Mouse (Mus musculus) gastrocnemius, postnatal 14 days (tissue): ENCODE data around the gene Phf14. TPM values are rescaled to one million over a fixed set of nuclear protein-coding genes. Genes with fewer than 3 reads are reported as not detected.

Experiments used
- DNase-seq: peaks from one replicate; pipeline ENCODE4 v3.0.0; 2021; ENCODE audit warnings: mixed read lengths
- intact Hi-C: fragments of 180-260 bp; cut with DNase I; formaldehyde crosslinking; loops from one replicate; pipeline ENCODE4 v1.15.1; 2025; ENCODE audit warnings: low total_unique reads
- total RNA-seq, 2 experiments: library from RNA; stranded (reverse); gene quantifications; 2 replicates each; pipeline ENCODE4 v1.2.3; 2021

Gene Phf14
- total RNA-seq, 2 experiments from 2014 or later = 24.6 to 25.9 TPM

- intact Hi-C loops = no loop called here
- DNase-seq = no peak
Measured at GRCm38 (mm10) chr6:12019736-12020135, 112.1 kb downstream of the Phf14 start.

DNA sequence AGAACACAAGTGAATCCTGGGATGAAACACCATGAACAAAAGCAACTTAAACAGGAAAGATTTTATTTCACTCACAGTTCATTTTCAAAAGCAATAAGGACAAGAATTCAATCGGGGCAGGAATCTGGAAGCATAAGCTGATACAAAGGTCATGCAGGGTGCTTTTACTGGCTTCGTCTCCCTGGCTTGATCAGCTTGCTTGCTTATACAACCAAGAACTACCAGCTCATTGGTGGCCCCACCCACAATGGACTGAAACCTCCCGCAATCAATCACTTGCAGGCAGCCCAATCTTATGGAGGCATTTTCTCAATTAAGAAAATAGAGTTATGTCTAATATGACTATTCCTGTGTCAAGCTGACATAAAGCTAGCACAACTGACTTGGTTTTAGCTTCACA, 112.5 kb downstream of the Phf14 start:
- intact Hi-C loops = no loop called here
- no peak for DNase-seq

DNA sequence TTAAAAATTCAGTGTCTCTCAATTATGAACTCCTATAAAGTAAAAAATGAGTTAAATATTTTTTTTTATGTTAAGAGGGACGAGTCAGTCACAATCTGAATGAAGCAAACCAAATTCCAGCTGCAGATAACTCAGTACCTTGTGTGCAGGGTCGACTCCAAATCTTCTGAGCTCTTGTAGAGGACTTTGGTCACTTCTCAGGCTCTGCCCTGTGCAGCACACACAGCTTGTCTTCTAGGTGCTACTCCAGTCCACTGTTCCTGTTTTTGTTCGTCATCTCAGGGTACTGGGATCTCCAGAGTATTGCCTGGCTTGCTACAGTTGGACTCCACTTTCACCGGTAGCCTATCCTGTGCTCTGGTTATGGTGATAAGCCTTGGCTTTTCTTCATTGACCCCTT, 113.1 kb downstream of the Phf14 start:
- intact Hi-C loops = no loop called here
- no peak for DNase-seq

GRCm38 (mm10) chr6:12021480-12021879, 113.9 kb downstream of the Phf14 start:
- DNase-seq = no peak
- intact Hi-C loops = no loop called here

DNA sequence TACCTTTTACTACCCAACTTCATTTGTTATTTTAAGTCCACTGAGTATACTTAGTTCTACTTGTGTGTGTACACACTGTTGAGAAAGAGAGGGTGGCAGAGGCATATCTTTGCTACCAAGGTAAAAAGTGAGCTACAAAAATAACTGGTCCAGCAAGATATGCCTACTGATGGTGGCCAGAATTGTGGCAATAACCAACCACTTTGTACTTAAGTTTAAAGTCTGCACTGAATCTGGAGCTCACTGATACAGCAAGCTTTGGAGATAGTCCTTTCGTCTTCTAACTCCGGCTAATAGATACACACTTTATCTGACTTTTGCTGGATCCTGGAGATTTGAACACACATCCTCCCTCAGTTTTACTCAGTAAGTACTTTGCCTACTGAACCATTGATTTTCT, 115.8 kb downstream of the Phf14 start:
- no peak for DNase-seq
- intact Hi-C loops = no loop called here

DNA sequence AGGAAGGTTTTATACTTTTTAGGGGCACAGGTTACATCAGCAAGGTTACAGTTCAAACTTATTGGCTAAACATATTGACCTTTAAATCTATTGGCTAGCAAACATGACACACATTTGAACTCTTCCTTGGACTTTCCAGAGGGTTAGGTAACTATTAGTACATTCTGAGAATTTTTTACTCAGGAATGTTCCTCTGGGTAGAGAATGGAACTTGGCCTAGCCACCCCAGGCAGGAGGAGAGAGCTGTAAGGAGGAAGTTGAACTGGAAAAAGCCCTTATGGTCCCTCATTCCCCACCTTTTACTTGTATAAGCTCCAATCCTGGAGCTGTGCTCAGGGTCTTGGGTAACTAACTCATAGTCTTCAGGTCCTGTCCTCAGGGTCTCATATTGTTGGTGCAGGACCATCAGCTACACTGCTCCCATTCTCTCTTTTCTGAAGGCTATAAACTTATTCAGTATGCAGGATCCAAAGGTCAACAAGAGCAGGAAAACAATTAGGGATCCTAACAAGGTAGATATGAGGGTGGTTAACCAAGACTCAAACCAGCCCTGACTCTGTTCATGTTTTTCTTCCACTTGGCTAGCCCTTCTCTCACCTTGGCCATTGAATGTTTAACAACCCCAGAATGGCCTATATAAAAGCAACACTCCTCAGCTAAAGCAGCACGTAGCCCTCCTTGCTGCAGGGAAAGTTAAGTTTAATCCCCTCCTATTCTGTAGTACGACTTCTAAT, 119.4 kb downstream of the Phf14 start:
- intact Hi-C loops = no loop called here
- DNase-seq = no peak

DNA sequence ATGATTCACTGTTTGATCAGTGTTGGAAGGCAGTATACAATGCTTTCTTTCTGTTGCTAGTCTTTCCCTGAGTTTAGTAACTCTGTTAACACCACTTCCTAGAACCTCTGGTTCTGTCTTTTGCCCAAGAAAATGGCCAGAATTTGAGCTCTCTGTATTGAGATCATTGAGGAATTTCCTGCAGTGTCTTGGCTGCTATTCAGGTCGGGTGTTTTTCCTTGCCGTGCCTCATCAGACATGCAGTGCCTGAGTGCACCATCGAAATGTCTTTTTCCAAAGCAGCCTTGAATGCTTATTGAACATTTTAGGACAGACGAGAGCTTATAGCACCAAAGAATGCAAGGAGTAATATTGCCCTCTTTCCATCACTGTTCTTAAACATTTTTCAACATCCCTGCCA, 127.0 kb downstream of the Phf14 start:
- no peak for DNase-seq
- intact Hi-C loops = no loop called here

- DNase-seq = no peak
- intact Hi-C loops = no loop called here
Measured at GRCm38 (mm10) chr6:12038268-12038667, 130.7 kb downstream of the Phf14 start.

GRCm38 (mm10) chr6:12052884-12053283, 145.3 kb downstream of the Phf14 start:
- intact Hi-C loops = no loop called here
- DNase-seq = no peak

DNA sequence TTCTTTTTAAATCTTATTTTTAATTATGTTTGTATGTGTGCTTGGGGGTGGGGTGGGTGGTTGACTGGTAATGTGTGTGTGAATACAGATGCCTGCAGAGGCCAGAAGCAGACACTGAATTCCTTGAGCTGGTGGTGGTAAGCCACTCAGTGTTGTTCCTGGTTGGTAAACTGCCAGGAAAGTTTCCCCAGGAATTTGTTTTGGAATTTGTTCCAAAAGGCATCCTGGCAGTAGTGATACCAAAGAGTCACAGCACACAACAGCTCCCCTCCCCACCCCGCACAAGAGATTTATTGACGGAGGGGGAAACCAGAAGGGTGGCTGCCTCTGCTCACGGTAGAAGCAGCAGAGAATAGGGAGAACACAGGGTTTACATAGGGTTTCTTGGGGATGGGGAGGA, 146.5 kb downstream of the Phf14 start:
- DNase-seq = no peak

DNA sequence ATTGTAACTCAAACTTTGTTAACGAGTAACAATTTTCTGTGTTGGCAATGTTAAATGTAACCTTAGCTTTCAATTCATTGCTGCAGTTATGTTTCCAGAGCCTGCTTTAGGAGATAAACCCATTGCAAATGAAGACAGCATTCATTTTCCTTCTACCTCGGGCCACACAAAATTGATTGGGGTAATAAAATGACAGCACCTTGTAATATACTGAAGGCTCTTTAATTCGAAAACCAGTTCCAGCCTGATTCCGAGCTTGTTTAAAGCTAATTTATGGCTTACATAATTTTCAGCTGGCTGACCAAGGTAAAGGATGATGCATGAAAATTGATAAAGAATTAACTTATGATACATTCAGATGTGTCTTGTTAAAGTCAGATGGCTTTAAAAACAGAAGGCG, 151.1 kb downstream of the Phf14 start:
- intact Hi-C loops = no loop called here
- DNase-seq = no peak

More for the DNA sequence above, 146.5 kb downstream of the Phf14 start:
- intact Hi-C loops = no loop called here

DNA sequence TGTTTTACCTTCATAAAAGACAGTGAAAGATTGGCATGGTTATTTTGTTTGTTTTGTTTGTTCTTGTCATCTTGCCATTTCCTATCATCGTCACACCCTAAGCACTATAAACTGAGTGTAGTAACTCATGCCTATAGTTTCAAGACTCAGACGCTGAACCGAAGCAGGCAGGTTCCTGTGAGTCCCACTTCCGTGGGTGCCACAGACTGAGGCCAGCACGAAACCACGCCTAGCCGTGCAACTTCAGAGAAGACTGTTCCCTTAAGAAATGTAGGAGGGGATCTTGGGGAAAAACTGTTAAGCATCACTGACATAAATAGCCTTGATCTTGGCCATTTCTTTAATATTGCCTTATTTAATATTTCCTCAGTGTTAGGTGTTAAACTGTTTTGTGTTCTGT, 152.4 kb downstream of the Phf14 start:
- intact Hi-C loops = no loop called here
- no peak for DNase-seq

- DNase-seq = no peak
- intact Hi-C loops = no loop called here
Measured at GRCm38 (mm10) chr6:12060452-12061140, 153.0 kb downstream of the Phf14 start.

DNA sequence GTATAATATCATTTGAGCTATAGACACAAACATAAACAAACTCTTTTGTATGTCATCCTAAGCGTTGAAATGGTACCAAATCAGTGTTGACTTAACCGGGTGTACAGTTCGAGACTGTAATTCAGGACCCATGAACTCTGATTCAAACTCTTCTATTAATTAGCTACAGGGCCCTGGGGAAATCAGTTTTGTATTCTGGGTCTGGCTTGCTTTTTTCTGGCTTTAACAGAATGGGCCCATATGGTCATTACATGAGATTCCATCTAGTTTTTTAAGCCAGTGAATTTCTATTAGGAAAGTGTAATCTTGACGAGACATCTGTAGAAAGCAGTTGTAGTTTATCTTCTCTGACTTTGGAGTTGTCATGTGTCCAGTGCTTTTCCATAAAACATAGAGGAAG, 160.3 kb downstream of the Phf14 start:
- intact Hi-C loops = no loop called here

GRCm38 (mm10) chr6:12069357-12069756, 161.7 kb downstream of the Phf14 start:
- DNase-seq = no peak
- intact Hi-C loops = no loop called here

More for the DNA sequence above, 160.3 kb downstream of the Phf14 start:
- no peak for DNase-seq

GRCm38 (mm10) chr6:12074599-12074998, 167.0 kb downstream of the Phf14 start:
- intact Hi-C loops = no loop called here
- no peak for DNase-seq

GRCm38 (mm10) chr6:12077338-12077737, 169.7 kb downstream of the Phf14 start:
- DNase-seq = no peak
- intact Hi-C loops = no loop called here

GRCm38 (mm10) chr6:12077880-12078618, 170.4 kb downstream of the Phf14 start:
- DNase-seq = no peak
- intact Hi-C loops = no loop called here

DNA sequence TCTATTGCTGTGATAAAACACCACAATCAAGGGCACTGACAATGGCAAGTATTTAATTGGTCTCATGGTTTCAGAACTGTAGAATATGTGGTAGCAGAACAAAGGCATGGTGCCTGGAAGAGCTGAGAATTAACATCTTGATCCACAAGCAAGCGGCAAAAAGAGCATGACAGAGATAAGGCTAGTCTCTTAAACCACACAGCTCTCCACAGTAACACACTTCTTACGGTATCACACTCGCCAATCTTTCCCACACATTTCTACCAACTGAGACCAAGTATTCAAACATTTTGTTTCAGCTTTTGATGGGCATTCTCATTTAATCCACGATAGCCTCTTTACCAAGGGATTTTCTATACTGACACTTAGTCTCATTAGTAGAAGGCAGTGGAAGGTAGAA, 171.7 kb downstream of the Phf14 start:
- intact Hi-C loops = no loop called here
- no peak for DNase-seq

DNA sequence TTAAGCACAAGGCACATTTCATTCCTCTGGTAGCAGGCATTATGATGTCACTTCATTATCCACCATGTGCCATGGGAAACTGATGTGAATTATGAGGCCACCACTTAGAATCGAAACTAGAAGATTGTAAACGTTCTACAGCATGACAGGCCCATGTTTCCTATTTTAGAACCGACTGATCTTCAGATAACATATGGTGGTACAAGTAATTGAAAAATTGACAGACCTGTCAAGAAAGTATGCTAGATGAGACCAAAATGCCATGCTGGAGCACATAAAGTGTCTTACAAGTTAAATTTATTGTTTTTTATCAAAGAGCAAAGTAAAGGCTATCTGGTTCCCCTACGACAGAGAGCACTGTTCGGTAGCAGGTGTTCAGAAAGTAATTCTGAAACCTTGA, 172.8 kb downstream of the Phf14 start:
- no peak for DNase-seq

DNA sequence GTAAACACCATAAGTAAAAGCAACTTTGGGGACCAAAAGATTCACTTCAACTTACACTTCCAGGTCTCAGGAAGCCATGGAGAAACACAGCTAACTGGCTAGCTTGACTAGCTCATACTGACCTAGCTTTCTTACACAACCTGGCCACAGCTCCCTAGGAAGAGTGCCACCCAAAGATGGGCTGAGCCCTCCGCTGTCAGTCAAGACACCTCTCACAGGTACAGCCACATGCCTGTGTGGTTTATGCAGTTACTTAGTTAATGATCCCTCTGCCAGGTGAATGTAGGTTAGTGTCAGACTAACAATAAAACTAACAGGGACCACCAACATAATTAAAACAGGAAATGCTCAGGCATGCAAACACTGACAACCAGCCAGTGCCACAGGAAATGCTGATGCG, 174.1 kb downstream of the Phf14 start:
- intact Hi-C loops = no loop called here
- DNase-seq = no peak

More for the DNA sequence above, 172.8 kb downstream of the Phf14 start:
- intact Hi-C loops = no loop called here
